Mouse (Mus musculus): Measurements from ENCODE around the gene Plekhg6.

Gene Plekhg6

GRCm38 (mm10) chr6:125353221-125353620 lies 27.4 kb downstream of the Plekhg6 start:
- no peak for DNase-seq (ENCODE audit: low spot score in 2 of 2)

DNA sequence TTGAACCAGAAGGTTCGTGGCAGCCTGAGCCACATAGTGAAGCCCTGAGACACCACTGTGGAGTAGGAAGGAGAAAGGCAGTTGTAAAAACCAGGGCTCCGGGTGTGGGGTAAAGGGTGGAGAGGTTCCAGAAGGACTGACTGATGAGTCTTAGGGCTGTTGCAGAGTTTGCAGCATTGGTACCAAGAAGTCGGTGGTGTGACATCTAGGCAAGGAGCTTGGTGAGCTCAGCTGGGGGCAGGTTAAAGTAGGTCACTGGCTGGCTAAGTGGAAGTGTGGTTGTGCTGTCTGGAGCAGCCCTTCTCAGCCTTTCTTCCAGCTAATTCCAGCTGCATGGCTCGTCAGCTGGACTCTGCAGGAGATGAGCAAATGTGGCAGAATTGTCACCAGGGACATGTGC lies 27.8 kb downstream of the Plekhg6 start:
- no peak for DNase-seq (ENCODE audit: low spot score in 2 of 2)

- DNase-seq (ENCODE audit: low spot score in 2 of 2), result no peak
Observed at GRCm38 (mm10) chr6:125352046-125352384, 28.6 kb downstream of the Plekhg6 start.

GRCm38 (mm10) chr6:125351368-125352045 lies 29.1 kb downstream of the Plekhg6 start:
- DNase-seq (ENCODE audit: low spot score in 2 of 2), result no peak

DNA sequence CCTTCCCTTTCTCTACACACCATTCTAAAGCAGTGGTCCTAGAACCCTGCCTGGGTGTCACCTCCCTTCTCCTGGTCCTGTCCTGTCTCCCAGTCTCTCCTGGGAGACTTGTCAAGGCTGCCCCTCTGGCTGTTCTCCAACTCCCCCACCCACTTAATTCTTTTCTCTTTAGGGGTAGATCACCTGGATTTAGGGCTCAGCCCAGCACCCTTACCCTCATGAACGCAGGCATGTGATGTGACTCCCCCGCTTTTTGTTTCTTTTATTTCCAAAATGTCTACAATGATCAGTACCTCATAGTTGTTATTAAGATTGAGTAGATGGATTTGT lies 29.6 kb downstream of the Plekhg6 start:
- no peak for DNase-seq (ENCODE audit: low spot score in 2 of 2)

DNA sequence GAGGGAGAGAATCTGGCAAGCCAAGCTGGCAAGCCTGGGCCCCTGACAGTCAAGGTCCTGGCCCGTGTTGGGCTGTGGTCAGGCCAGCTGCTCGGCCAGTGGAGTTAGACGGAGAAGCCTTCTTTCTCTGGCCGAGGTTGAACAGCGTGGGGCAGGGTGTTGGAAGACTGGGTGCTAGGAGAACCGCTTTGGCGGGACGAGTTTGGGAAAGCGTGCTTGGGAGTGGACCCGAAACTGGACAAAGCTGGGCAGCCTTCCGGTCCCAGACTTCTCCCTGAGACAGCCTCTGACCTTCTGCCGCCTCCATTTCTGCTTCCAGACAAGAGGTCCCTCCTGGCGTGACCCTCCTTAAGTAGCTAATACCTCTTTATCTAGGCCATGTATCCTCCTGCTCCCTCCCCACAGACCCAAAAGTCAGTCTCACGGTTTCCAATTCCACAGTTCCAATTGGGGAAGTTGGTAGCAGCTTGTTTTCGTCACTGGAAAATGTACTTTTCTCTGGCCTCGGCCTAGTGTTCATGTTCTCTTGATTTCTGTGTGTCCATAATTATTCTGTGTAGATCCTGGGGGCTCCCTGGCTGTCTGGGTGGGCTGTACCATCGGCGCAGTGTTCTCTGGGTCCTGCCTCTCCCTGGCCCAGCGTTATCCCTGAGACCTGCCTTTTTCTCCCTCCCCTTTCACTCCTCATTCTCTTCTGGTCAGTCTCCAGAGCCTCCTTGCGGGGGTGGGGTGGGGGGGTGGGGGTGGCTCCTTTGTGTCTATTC lies 30.2 kb downstream of the Plekhg6 start:
- no peak for DNase-seq (ENCODE audit: low spot score in 2 of 2)

GRCm38 (mm10) chr6:125349575-125350230 lies 30.9 kb downstream of the Plekhg6 start:
- peak in 1 of 2 experiments; percentile 46 for DNase-seq (ENCODE audit: low spot score in 2 of 2)

DNA sequence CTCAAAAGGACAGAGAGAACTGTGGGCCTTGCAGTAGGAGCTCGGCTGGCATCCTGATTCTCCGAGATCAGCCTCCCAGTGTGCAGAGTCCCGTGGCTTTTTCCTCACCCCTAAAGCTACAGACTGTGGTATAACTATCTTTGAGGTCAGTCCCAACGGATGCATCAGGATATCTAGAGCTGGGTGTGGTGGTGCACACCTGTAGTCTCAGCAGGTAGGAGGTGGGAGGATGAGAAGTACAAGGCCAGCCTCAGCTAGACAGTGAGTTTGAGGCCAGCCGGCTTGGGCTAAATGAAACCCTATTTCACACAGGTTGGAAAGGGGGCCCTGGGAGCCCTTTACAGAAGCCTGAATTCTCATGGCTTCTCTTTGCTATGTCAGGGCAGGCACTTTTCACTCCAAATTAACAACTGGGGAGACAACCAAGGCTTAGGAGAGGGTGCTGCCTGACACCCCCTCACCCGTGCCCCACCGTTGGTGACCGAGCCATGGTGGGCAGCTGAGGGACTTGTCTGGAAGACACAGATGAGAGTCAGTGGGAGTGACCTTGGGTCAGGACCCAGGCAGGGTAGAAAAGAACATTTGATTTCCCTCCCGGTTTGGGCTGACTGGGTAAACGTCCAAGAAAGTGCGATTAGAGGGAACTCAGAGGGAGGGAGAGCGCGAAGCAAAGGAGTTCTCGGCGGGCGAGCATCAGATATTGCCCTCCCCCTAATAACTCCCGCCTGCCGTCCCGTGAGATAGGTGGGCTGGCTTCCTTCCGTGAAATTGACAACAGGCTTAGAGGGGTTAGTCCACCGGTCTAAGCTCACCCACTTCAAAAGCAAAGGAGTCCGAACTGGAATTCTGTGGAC lies 31.6 kb downstream of the Plekhg6 start, which contains the start of gene Tnfrsf1a:
Gene Tnfrsf1a, plus strand, starts transcription at position 642 of the 854 bp plus-strand sequence.
- DNase-seq (ENCODE audit: low spot score in 2 of 2), result no peak

- DNase-seq (ENCODE audit: low spot score in 2 of 2), result no peak
Observed at GRCm38 (mm10) chr6:125346029-125346428, 34.6 kb downstream of the Plekhg6 start.

DNA sequence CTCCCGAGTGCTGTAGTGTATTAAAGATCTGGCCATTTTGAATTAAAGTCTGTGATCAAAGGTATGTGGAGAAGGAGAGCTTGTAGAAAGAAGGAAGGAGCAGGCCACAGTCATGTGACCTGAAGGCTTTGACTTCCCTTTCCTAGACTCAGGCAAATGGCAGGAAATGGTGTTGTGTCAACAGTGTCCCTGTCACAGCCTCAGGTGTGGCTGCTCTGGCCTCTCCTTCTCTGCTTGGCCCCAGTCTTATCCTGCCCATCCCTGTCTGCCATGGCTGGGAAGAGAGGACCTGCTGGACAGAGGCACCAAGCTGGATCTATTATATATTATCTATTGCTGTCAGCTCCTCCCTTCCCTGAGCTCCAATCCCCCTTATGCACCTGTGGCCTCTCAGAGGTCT lies 35.0 kb downstream of the Plekhg6 start:
- DNase-seq (ENCODE audit: low spot score in 2 of 2), result no peak

DNA sequence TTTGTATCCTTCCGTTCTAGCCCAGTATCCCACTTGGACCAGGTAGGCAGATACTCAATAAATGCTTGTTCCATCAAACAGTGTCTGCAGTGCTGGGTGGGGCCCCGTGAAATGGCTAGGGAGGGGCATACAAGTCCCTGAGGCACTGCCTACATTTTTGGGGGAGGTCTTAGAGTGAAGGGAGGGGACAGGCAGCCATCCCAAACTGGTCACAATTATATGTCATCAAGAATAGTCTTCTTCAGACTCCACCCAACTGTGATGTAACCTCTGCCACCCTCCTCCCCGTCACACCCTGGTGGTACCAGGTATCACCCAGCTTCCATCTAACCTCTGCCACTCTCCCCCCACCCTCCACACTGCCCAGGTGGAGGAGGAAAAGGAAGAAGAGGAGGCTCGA lies 35.7 kb downstream of the Plekhg6 start:
- no peak for DNase-seq (ENCODE audit: low spot score in 2 of 2)

- DNase-seq (ENCODE audit: low spot score in 2 of 2), result no peak
Observed at GRCm38 (mm10) chr6:125344084-125344483, 36.5 kb downstream of the Plekhg6 start.

- no peak for DNase-seq (ENCODE audit: low spot score in 2 of 2)
Observed at GRCm38 (mm10) chr6:125342198-125342597, 38.4 kb downstream of the Plekhg6 start.

DNA sequence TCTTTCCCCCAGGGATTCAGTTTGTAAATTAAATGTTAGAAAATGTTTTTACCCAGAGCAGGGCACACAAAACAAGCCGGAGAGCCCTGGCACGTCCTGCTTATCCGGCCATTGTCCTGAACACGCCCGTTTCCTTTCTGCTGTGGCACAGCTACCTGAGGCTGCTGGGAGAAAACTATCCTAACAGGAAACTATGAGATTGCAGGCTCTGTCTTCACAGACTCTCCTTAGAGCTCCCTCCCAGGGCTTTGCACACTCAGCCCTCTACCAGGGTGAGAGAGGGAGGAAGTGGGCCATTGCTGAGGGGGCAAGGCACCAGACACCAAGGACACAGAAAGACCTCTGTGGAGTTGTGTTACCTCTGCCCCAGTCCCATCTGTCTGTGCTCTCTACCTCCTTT lies 40.3 kb downstream of the Plekhg6 start:
- DNase-seq (ENCODE audit: low spot score in 2 of 2), result no peak

- DNase-seq (ENCODE audit: low spot score in 2 of 2), result no peak
Observed at GRCm38 (mm10) chr6:125338791-125339660, 41.6 kb downstream of the Plekhg6 start.

- DNase-seq (ENCODE audit: low spot score in 2 of 2), result no peak
Observed at GRCm38 (mm10) chr6:125334356-125334755, 46.2 kb downstream of the Plekhg6 start.

GRCm38 (mm10) chr6:125333112-125333899 lies 47.3 kb downstream of the Plekhg6 start:
- no peak for DNase-seq (ENCODE audit: low spot score in 2 of 2)

GRCm38 (mm10) chr6:125330626-125331326 lies 49.8 kb downstream of the Plekhg6 start:
- DNase-seq (ENCODE audit: low spot score in 2 of 2), result peak; percentile 83 to 86

DNA sequence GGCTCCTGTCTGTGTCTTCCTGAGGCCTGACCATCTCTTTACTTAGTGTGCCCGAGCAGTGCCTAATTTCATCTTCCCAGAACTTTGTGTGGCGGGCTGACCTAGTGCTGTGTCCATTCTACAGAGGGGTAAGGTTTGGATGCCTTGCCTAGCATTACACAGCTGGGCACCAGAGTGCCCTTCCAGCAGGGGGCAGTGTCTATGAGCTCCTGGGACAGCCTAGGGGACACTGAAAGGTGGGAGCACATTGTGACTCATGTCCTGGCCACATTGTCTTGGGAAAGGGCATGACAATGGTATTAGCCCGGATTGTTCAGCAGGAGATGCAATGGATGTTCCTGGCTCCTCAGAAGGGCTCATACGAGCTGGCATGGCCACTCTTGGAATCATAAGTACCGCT lies 52.4 kb downstream of the Plekhg6 start:
- DNase-seq (ENCODE audit: low spot score in 2 of 2), result no peak

GRCm38 (mm10) chr6:125325337-125325736 lies 55.3 kb downstream of the Plekhg6 start:
- DNase-seq (ENCODE audit: low spot score in 2 of 2), result no peak
